Mouse (Mus musculus) gonadal fat pad, adult 2 months (tissue): ENCODE results near the gene Gm16503. TPM values are rescaled to one million over a fixed set of nuclear protein-coding genes. Genes with fewer than 3 reads are reported as not detected.

Experiments
- polyA plus RNA-seq: library from polyadenylated mRNA; depleted of rRNA; stranded (reverse); fragments of >200 nt; gene quantifications from 2 replicates; pipeline ENCODE4 v1.2.3, GENCODE M21; 2012; rRNA removed

Gm16503 gene
- polyA plus RNA-seq, 1 experiment, result 0.04 TPM

Other genes with a start within 250 kb of the Gm16503 start
- gene Zfp988, start 234.5 kb upstream of the Gm16503 start, polyA plus RNA-seq, result not detected in 2 replicates
- gene Zfp978, start 178.9 kb upstream of the Gm16503 start, polyA plus RNA-seq, result not detected in 2 replicates
- gene Zfp982, start 47.8 kb upstream of the Gm16503 start, polyA plus RNA-seq, result 0.16 and 0.85 TPM in 2 replicates
- 0.06 TPM in 1 of 2 replicates, not detected in the other for gene Zfp985, start 13.1 kb downstream of the Gm16503 start, polyA plus RNA-seq
- 0.30 and 0.43 TPM in 2 replicates for gene Zfp979, start 102.3 kb downstream of the Gm16503 start, polyA plus RNA-seq
- not detected in 2 replicates for gene Zfp534, start 162.3 kb downstream of the Gm16503 start, polyA plus RNA-seq